Mouse (Mus musculus): ENCODE results near the gene Tssk4.

GRCm38 (mm10) chr14:55677615-55678014, 27.6 kb downstream of the Tssk4 start:
- TF ChIP-seq CTCF (IDR thresholded peaks at IDR 0.05; ENCODE audit: low read depth, low read length) (no peak), POLR2A (IDR thresholded peaks at IDR 0.05; ENCODE audit: extremely low read depth, insufficient read depth, low read length) (no peak)

Measured in liver, adult 2 months (tissue).